Mouse (Mus musculus) stomach, embryonic 16.5 days (tissue): ENCODE measurements around the gene Khsrp. TPM values are rescaled to one million over a fixed set of nuclear protein-coding genes. Genes with fewer than 3 reads are reported as not detected.

Experiments used
- ATAC-seq: fragments of 200-750 bp; cut with Nextera tagmentation; 2 replicates; pipeline ENCODE4 v1.8.0; 2017; ENCODE audit warnings: moderate number of reproducible peaks, moderate TSS enrichment; ENCODE audit not compliant: insufficient read depth, low FRiP score
- H3K27ac ChIP-seq: fragments of 300-500 bp; sonication (generic); 2 replicates; pipeline ENCODE4 v1.5.1; 2014; ENCODE audit warnings: low read length
- H3K27me3 ChIP-seq: fragments of 300-500 bp; sonication (generic); 2 replicates; pipeline ENCODE4 v1.6.1; 2014; ENCODE audit warnings: low read length, control low read depth, mixed read lengths; ENCODE audit not compliant: control insufficient read depth, insufficient read depth
- H3K36me3 ChIP-seq: fragments of 300-500 bp; sonication (generic); 2 replicates; pipeline ENCODE4 v1.6.1; 2014; ENCODE audit warnings: low read length; ENCODE audit not compliant: control insufficient read depth, insufficient read depth
- H3K4me1 ChIP-seq: fragments of 300-500 bp; sonication (generic); 2 replicates; pipeline ENCODE4 v1.6.1; 2014; ENCODE audit warnings: low read length, control low read depth, mixed read lengths; ENCODE audit not compliant: control insufficient read depth, insufficient read depth
- H3K4me2 ChIP-seq: fragments of 300-500 bp; sonication (generic); 2 replicates; pipeline ENCODE4 v1.6.1; 2014; ENCODE audit warnings: low read depth, low read length, mixed read lengths
- H3K4me3 ChIP-seq: fragments of 300-500 bp; sonication (generic); replicated peaks from 2 replicates; pipeline ENCODE4 v1.5.1; 2014; ENCODE audit warnings: mild to moderate bottlenecking, low read length
- H3K9ac ChIP-seq: fragments of 300-500 bp; sonication (generic); 2 replicates; pipeline ENCODE4 v1.6.1; 2014; ENCODE audit warnings: low read length
- H3K9me3 ChIP-seq: fragments of 300-500 bp; sonication (generic); replicated peaks from 2 replicates; pipeline ENCODE4 v1.6.1; 2016; ENCODE audit warnings: low read length, control low read depth; ENCODE audit not compliant: control insufficient read depth
- WGBS: fragments of 180-500 bp; shearing (Covaris S2); extraction: QIAGEN DNeasy Blood & Tissue Kit; methylation state at CpG from one replicate; pipeline ENCODE4 v1.1.7; 2014; 5-methylcytosine and 5-hydroxymethylcytosine counted together
- polyA plus RNA-seq: library from polyadenylated mRNA; unstranded; fragments of >200 nt; fragmentation: Nextera tagmentation; extraction: Ambion mirVana; gene quantifications from 2 replicates; pipeline ENCODE4 v1.2.1, GENCODE M21; 2015

Gene Khsrp
- polyA plus RNA-seq, 1 experiment from 2014 or later = 20.1 TPM

GRCm38 (mm10) chr17:57041554-57041953, 10.2 kb upstream of the Khsrp start, which contains the start of gene Slc25a41:
Slc25a41 (minus strand) TSS chr17:57041654.
- no peak for ATAC-seq
- Histone ChIP-seq H3K9me3 (no peaks in the 10 kb centered on the region), H3K4me1 (no peaks in the 10 kb centered on the region; the same call in 1 of the 2 replicates), H3K36me3 (no peaks in the 10 kb centered on the region), H3K27me3 (no peaks in the 10 kb centered on the region), H3K9ac (no peak within 1 kb of the TSS), H3K27ac (no peak within 1 kb of the TSS), H3K4me2 (no peak within 1 kb of the TSS), H3K4me3 (no peak within 1 kb of the TSS)
- 75% methylated on average over 8 of the region's 8 CpGs for WGBS

- Histone ChIP-seq H3K9me3 (no peaks in the 10 kb centered on the region), H3K27ac (no peak overlapping the region), H3K4me3 (no peak overlapping the region), H3K4me2 (no peak overlapping the region), H3K27me3 (no peaks in the 10 kb centered on the region), H3K9ac (no peak overlapping the region), H3K36me3 (no peaks in the 10 kb centered on the region), H3K4me1 (no peaks in the 10 kb centered on the region; the same call in 1 of the 2 replicates)
- 42% methylated on average over 8 of the region's 8 CpGs for WGBS
- no peak for ATAC-seq
These were observed 7.7 kb upstream of the Khsrp start for GRCm38 (mm10) chr17:57038978-57039377.

GRCm38 (mm10) chr17:57032854-57033253, 1.5 kb upstream of the Khsrp start:
- ATAC-seq = no peak

GRCm38 (mm10) chr17:57031661-57032420, 519 bp upstream of the Khsrp start:
- Histone ChIP-seq H3K4me2 (peak overlapping the region; percentile 64), H3K36me3 (peaks cover 11% of the 10 kb centered on the region; the same call in 1 of the 2 replicates), H3K4me3 (peak overlapping the region; percentile 91), H3K9me3 (no peaks in the 10 kb centered on the region), H3K4me1 (peaks cover 13% of the 10 kb centered on the region), H3K9ac (peak overlapping the region; percentile 74), H3K27ac (peak overlapping the region; percentile 88), H3K27me3 (no peaks in the 10 kb centered on the region)
- ATAC-seq = peak; percentile 97
- WGBS = under 1% methylated on average over 38 of the region's 38 CpGs

More at GRCm38 (mm10) chr17:57032854-57033253, 1.5 kb upstream of the Khsrp start:
- 84% methylated on average over 4 of the region's 4 CpGs for WGBS
- peaks cover 4% of the 10 kb centered on the region; the same call in 1 of the 2 replicates for H3K36me3 ChIP-seq
- no peaks in the 10 kb centered on the region for H3K9me3 ChIP-seq
- peak overlapping the region; percentile 88; the same call in 1 of the 2 replicates for H3K27ac ChIP-seq
- H3K4me2 ChIP-seq = peak overlapping the region; percentile 64; the same call in 1 of the 2 replicates
- no peaks in the 10 kb centered on the region for H3K27me3 ChIP-seq
- no peak overlapping the region for H3K4me3 ChIP-seq
- H3K4me1 ChIP-seq = peaks cover 13% of the 10 kb centered on the region
- H3K9ac ChIP-seq = no peak overlapping the region; the same call in 1 of the 2 replicates

- H3K9ac ChIP-seq = peak overlapping the region; percentile 100
- ATAC-seq = no peak
- H3K27me3 ChIP-seq = no peaks in the 10 kb centered on the region
- peaks cover 27% of the 10 kb centered on the region for H3K36me3 ChIP-seq
- H3K9me3 ChIP-seq = no peaks in the 10 kb centered on the region
- peaks cover 13% of the 10 kb centered on the region for H3K4me1 ChIP-seq
- H3K4me2 ChIP-seq = peak overlapping the region; percentile 98
- H3K4me3 ChIP-seq = peak overlapping the region; percentile 91
- WGBS = 29% methylated on average over 8 of the region's 8 CpGs
- H3K27ac ChIP-seq = no peak overlapping the region
These were observed 1.6 kb downstream of the Khsrp start for GRCm38 (mm10) chr17:57029691-57030090.

GRCm38 (mm10) chr17:57027471-57027870, 3.9 kb downstream of the Khsrp start:
- Histone ChIP-seq H3K27ac (no peak overlapping the region), H3K9me3 (no peaks in the 10 kb centered on the region), H3K27me3 (no peaks in the 10 kb centered on the region), H3K4me1 (peaks cover 13% of the 10 kb centered on the region), H3K4me3 (no peak overlapping the region), H3K9ac (no peak overlapping the region), H3K4me2 (no peak overlapping the region), H3K36me3 (peaks cover 49% of the 10 kb centered on the region)
- 91% methylated on average over 4 of the region's 4 CpGs for WGBS
- no peak for ATAC-seq

- Histone ChIP-seq H3K9ac (no peak overlapping the region), H3K4me1 (no peaks in the 10 kb centered on the region), H3K27ac (no peak overlapping the region), H3K36me3 (peaks cover 40% of the 10 kb centered on the region), H3K27me3 (no peaks in the 10 kb centered on the region), H3K9me3 (no peaks in the 10 kb centered on the region), H3K4me2 (no peak overlapping the region), H3K4me3 (no peak overlapping the region)
- no peak for ATAC-seq
- WGBS = 81% methylated on average over 5 of the region's 5 CpGs
These were observed 10.4 kb downstream of the Khsrp start for GRCm38 (mm10) chr17:57020960-57021359.

- H3K27ac ChIP-seq = no peak overlapping the region
- no peaks in the 10 kb centered on the region for H3K9me3 ChIP-seq
- no peak overlapping the region for H3K4me3 ChIP-seq
- WGBS = 82% methylated on average over 2 of the region's 2 CpGs
- H3K4me2 ChIP-seq = no peak overlapping the region
- H3K9ac ChIP-seq = no peak overlapping the region
- H3K36me3 ChIP-seq = peaks cover 30% of the 10 kb centered on the region
- ATAC-seq = no peak
- H3K4me1 ChIP-seq = no peaks in the 10 kb centered on the region
- H3K27me3 ChIP-seq = no peaks in the 10 kb centered on the region
These were observed 11.6 kb downstream of the Khsrp start for GRCm38 (mm10) chr17:57019693-57020092.

GRCm38 (mm10) chr17:57012245-57012795, 19.0 kb downstream of the Khsrp start:
- no peaks in the 10 kb centered on the region for H3K9me3 ChIP-seq
- peak overlapping the region; percentile 84 for H3K9ac ChIP-seq
- 67% methylated on average over 13 of the region's 13 CpGs for WGBS
- peaks cover 19% of the 10 kb centered on the region; the same call in 1 of the 2 replicates for H3K4me1 ChIP-seq
- peaks cover 3% of the 10 kb centered on the region; the same call in 1 of the 2 replicates for H3K36me3 ChIP-seq
- H3K4me3 ChIP-seq = peak overlapping the region; percentile 82
- H3K4me2 ChIP-seq = peak overlapping the region; percentile 74
- peak overlapping the region; percentile 95 for H3K27ac ChIP-seq
- H3K27me3 ChIP-seq = no peaks in the 10 kb centered on the region
- no peak for ATAC-seq
